Mouse (Mus musculus) intestine, embryonic 16.5 days (tissue): ENCODE data around the gene Aif1. TPM values are rescaled to one million over a fixed set of nuclear protein-coding genes. Genes with fewer than 3 reads are reported as not detected.

ENCODE experiments used
- ATAC-seq: fragments of 200-750 bp; cut with Nextera tagmentation; 2 replicates; pipeline ENCODE4 v1.8.0; 2017; ENCODE audit warnings: moderate TSS enrichment, moderate library complexity
- H3K27ac ChIP-seq: fragments of 300-500 bp; sonication (generic); 2 replicates; pipeline ENCODE4 v1.5.1; 2014; ENCODE audit warnings: mild to moderate bottlenecking, low read length
- H3K27me3 ChIP-seq: fragments of 300-500 bp; sonication (generic); replicated peaks from 2 replicates; pipeline ENCODE4 v1.6.1; 2014; ENCODE audit warnings: low read length, control low read depth, mixed read lengths; ENCODE audit not compliant: control insufficient read depth, insufficient read depth
- H3K36me3 ChIP-seq: fragments of 300-500 bp; sonication (generic); 2 replicates; pipeline ENCODE4 v1.6.1; 2014; ENCODE audit warnings: low read length, control low read depth; ENCODE audit not compliant: control insufficient read depth, insufficient read depth
- H3K4me1 ChIP-seq: fragments of 300-500 bp; sonication (generic); 2 replicates; pipeline ENCODE4 v1.6.1; 2014; ENCODE audit warnings: low read length, control low read depth, mixed read lengths; ENCODE audit not compliant: control insufficient read depth, insufficient read depth
- H3K4me2 ChIP-seq: fragments of 300-500 bp; sonication (generic); 2 replicates; pipeline ENCODE4 v1.6.1; 2014; ENCODE audit warnings: low read depth, low read length, control low read depth
- H3K4me3 ChIP-seq: fragments of 300-500 bp; sonication (generic); 2 replicates; pipeline ENCODE4 v1.5.1; 2014; ENCODE audit warnings: mild to moderate bottlenecking, low read length
- H3K9ac ChIP-seq: fragments of 300-500 bp; sonication (generic); 2 replicates; pipeline ENCODE4 v1.6.1; 2014; ENCODE audit warnings: low read depth, low read length
- H3K9me3 ChIP-seq: fragments of 300-500 bp; sonication (generic); 2 replicates; pipeline ENCODE4 v1.6.1; 2016; ENCODE audit warnings: low read length, control low read depth; ENCODE audit not compliant: control insufficient read depth
- WGBS: fragments of 180-500 bp; shearing (Covaris S2); extraction: QIAGEN DNeasy Blood & Tissue Kit; methylation state at CpG from one replicate; pipeline ENCODE4 v1.1.7; 2014; 5-methylcytosine and 5-hydroxymethylcytosine counted together
- polyA plus RNA-seq: library from polyadenylated mRNA; unstranded; fragments of >200 nt; fragmentation: Nextera tagmentation; extraction: Ambion mirVana; gene quantifications from 2 replicates; pipeline ENCODE4 v1.2.1, GENCODE M21; 2015

Gene Aif1
- polyA plus RNA-seq, 1 experiment from 2014 or later, result 19.4 TPM

- Histone ChIP-seq H3K27me3 (no peaks in the 10 kb centered on the region), H3K4me1 (0 out of 2 replicates have a peak, but pooled peaks cover 2% of the 10 kb centered on the region), H3K9me3 (no peaks in the 10 kb centered on the region), H3K36me3 (no peaks in the 10 kb centered on the region), H3K4me2 (no peak overlapping the region), H3K27ac (no peak overlapping the region), H3K9ac (no peak overlapping the region), H3K4me3 (no peak overlapping the region)
- ATAC-seq, result no peak
- 57% methylated on average over 8 of the region's 8 CpGs for WGBS
Measured at GRCm38 (mm10) chr17:35174201-35174977, 1.5 kb downstream of the Aif1 start.

DNA sequence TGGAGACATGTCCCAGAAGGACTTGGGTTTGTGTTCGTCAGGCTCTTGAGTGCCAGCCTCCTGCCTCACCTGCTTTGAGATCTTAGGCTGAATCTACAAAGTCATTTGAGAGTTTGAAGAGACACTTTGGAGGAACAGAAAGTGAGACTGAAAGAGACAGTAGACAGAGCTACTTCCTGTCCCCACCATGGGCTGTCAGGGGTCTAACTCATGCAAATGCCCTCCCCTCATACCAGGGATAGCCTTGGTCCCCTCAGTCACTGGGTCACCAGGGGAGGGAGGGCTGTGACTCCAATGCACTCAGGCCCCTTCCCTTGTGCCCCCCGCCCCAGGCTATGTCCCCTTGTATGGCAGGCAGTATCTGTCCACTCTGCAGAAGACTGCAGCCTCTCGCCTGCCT is 2.5 kb downstream of the Aif1 start:
- Histone ChIP-seq H3K4me1 (0 out of 2 replicates have a peak, but pooled peaks cover 2% of the 10 kb centered on the region), H3K36me3 (no peaks in the 10 kb centered on the region), H3K9ac (0 out of 2 replicates have a peak overlapping the region, but pooled peaks have one; percentile 19), H3K9me3 (no peaks in the 10 kb centered on the region), H3K27ac (0 out of 2 replicates have a peak overlapping the region, but pooled peaks have one; percentile 33), H3K4me3 (no peak overlapping the region), H3K27me3 (no peaks in the 10 kb centered on the region), H3K4me2 (no peak overlapping the region)
- ATAC-seq, result no peak
- 69% methylated on average over 3 of the region's 3 CpGs for WGBS

- H3K9ac ChIP-seq, result no peak overlapping the region
- no peaks in the 10 kb centered on the region for H3K27me3 ChIP-seq
- peak overlapping the region; percentile 33; the same call in 1 of the 2 replicates for H3K27ac ChIP-seq
- H3K9me3 ChIP-seq, result no peaks in the 10 kb centered on the region
- no peak overlapping the region for H3K4me2 ChIP-seq
- no peak for ATAC-seq
- no peak overlapping the region for H3K4me3 ChIP-seq
- no peaks in the 10 kb centered on the region for H3K36me3 ChIP-seq
- WGBS, result 71% methylated on average over 11 of the region's 11 CpGs
- H3K4me1 ChIP-seq, result 0 out of 2 replicates have a peak, but pooled peaks cover 2% of the 10 kb centered on the region
Measured at GRCm38 (mm10) chr17:35172445-35173234, 3.2 kb downstream of the Aif1 start.

DNA sequence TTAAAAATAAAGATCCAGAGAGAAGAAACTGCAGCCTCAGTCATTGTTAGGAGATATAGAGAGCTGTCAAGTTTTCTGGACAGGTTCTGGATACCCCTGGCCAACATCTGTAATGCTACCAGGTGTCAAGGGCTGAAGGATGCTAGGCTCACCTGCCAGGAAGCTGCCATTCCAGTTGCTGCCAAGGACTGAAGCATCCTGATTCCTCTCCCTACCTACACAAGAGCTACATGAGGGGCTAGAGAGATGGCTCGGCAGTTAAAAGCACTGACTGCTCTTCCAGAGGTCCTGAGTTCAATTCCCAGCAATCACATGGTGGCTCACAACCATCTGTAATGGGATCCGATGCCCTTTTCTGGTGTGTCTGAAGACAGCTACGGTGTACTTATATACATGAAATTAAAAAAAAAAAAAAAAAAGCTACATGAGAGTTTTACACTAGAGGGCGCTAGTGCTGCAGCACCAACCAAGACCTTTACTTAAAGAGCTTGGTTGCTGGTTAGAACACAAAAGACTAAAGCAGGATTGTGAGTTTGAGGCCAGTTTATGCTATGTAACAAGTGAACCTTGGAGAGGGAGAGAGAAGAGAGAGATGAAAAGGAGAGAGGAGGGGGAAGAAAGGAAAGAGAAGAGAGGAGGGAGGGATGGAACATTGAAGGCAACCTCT is 7.2 kb downstream of the Aif1 start:
- Histone ChIP-seq H3K9ac (no peak overlapping the region), H3K4me2 (no peak overlapping the region), H3K27ac (no peak overlapping the region), H3K9me3 (no peaks in the 10 kb centered on the region), H3K4me1 (peaks cover 9% of the 10 kb centered on the region), H3K36me3 (no peaks in the 10 kb centered on the region), H3K4me3 (no peak overlapping the region), H3K27me3 (no peaks in the 10 kb centered on the region)
- ATAC-seq, result no peak
- 15% methylated on average over 4 of the region's 4 CpGs for WGBS

- H3K4me1 ChIP-seq, result peaks cover 12% of the 10 kb centered on the region
- H3K9me3 ChIP-seq, result no peaks in the 10 kb centered on the region
- no peak overlapping the region for H3K9ac ChIP-seq
- no peak overlapping the region for H3K4me3 ChIP-seq
- no peak overlapping the region for H3K27ac ChIP-seq
- no peaks in the 10 kb centered on the region for H3K36me3 ChIP-seq
- no peak overlapping the region for H3K4me2 ChIP-seq
- H3K27me3 ChIP-seq, result no peaks in the 10 kb centered on the region
- no peak for ATAC-seq
- 88% methylated on average over 7 of the region's 7 CpGs for WGBS
Measured at GRCm38 (mm10) chr17:35167794-35168193, 8.1 kb downstream of the Aif1 start.

DNA sequence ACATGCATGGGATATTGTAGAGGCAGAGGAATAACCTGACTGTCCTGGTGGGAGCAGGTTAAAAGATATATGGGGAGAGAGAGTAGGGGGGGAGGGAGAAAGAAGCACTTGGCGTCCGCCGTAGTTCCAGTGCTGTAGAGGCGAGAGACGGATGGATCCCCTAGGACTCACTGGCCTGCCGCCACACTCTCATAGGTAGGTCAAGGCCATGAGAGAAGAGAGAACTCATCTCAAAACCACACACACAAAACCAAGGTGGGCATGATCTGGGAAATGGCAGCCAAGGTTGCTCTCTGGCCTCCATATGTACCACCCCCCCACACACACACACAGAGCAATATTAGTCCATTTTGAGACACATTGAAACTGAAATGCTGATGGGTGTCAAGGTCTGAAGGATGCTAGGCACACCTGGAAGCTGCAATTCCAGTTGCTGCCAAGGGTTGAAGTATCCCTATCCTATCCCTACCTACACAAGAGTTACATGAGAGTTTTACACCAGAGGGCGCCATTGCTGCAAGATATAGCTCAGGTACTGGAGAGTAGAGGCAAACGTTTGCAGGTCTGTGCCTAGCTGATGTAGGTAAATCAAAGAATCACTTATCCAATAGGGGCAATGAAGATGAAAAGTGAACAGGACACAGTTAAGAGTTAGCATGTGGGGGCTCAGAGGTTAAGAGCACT is 9.4 kb downstream of the Aif1 start:
- H3K4me3 ChIP-seq, result peak overlapping the region; percentile 56; the same call in 1 of the 2 replicates

DNA sequence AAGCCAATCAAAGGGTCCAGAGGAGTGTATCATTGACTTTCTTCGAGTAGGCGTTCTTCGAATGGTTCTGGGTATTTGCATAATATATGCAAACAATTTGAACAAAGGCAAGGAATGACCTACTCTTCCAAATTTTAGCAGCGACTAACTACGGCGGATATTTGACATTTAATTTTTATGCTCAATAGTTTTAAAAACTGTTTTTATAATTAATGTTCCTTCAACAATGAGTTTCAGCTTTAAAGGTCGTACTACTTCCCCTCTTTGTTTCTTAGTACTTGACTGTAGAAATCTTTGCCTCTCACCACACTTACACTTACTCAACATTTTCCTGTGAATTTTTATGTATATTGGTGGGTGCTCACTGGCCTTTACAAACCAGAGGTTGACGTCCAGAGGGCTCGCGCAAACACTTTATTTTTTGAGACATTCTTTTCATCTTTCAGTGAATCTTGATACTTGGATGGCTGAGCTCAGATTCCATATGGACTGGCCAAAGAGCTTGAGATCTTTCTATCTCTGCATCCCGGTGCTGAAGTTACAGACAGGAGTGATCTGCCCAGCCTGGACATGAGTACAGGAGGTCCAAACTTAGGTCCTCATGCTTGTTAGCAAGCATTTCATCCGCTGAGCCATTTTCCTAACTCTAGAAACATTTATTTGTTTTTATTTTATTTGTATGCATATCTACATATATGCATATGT is 10.3 kb downstream of the Aif1 start:
- peaks cover 20% of the 10 kb centered on the region for H3K4me1 ChIP-seq
- H3K27me3 ChIP-seq, result no peaks in the 10 kb centered on the region
- H3K9ac ChIP-seq, result peak overlapping the region; percentile 68
- peak overlapping the region; percentile 51 for H3K4me2 ChIP-seq
- ATAC-seq, result peak; percentile 87
- peaks cover 12% of the 10 kb centered on the region for H3K36me3 ChIP-seq
- H3K27ac ChIP-seq, result peak overlapping the region; percentile 99
- WGBS, result 20% methylated on average over 12 of the region's 12 CpGs
- peak overlapping the region; percentile 56 for H3K4me3 ChIP-seq
- no peaks in the 10 kb centered on the region for H3K9me3 ChIP-seq

More for the DNA sequence above, 9.4 kb downstream of the Aif1 start:
- no peaks in the 10 kb centered on the region for H3K27me3 ChIP-seq
- ATAC-seq, result no peak
- H3K9ac ChIP-seq, result 0 out of 2 replicates have a peak overlapping the region, but pooled peaks have one; percentile 46
- peak overlapping the region; percentile 51; the same call in 1 of the 2 replicates for H3K4me2 ChIP-seq
- no peaks in the 10 kb centered on the region for H3K9me3 ChIP-seq
- WGBS, result 67% methylated on average over 8 of the region's 8 CpGs
- H3K36me3 ChIP-seq, result 0 out of 2 replicates have a peak, but pooled peaks cover 3% of the 10 kb centered on the region
- no peak overlapping the region for H3K27ac ChIP-seq
- H3K4me1 ChIP-seq, result peaks cover 20% of the 10 kb centered on the region

GRCm38 (mm10) chr17:35164568-35165450 is 11.1 kb downstream of the Aif1 start, which contains the start of gene Prrc2a:
Prrc2a (minus strand) TSS chr17:35164897.
- Histone ChIP-seq H3K9ac (peak within 1 kb of the TSS; percentile 100), H3K36me3 (peaks cover 17% of the 10 kb centered on the region), H3K4me1 (peaks cover 20% of the 10 kb centered on the region), H3K27ac (peak within 1 kb of the TSS; percentile 99), H3K4me3 (peak within 1 kb of the TSS; percentile 99), H3K4me2 (peak within 1 kb of the TSS; percentile 77), H3K27me3 (no peaks in the 10 kb centered on the region), H3K9me3 (no peaks in the 10 kb centered on the region)
- ATAC-seq, result peak; percentile 98
- under 1% methylated on average over 74 of the region's 89 CpGs for WGBS
